Mouse (Mus musculus) yolk sac, embryonic 10.5 days (tissue): ENCODE results near the gene Rbm47.

Experiments
- DNase-seq: peaks from one replicate; pipeline ENCODE4 v3.0.0-alpha.2; 2017; ENCODE audit warnings: low spot score

Gene Rbm47

DNA sequence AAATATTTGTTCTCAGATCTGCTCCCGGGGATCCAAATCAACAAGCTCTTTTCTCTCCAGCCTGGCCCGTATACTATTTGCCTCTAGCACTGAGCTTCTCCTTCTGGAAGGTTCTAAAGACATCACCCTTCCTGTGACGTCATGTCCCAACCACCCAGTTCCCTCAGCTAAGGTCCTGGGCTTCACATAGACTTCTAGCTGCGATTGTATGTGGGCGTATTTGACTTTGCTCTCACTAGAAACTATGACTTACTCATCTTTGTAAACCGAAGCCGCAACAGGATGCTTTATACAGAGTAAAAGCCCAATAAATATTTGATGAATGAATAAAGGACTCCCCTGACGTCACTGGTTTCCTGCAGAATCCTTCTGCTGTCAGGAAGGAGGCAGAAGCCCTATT, 7.2 kb downstream of the Rbm47 start:
- no peak for DNase-seq

DNA sequence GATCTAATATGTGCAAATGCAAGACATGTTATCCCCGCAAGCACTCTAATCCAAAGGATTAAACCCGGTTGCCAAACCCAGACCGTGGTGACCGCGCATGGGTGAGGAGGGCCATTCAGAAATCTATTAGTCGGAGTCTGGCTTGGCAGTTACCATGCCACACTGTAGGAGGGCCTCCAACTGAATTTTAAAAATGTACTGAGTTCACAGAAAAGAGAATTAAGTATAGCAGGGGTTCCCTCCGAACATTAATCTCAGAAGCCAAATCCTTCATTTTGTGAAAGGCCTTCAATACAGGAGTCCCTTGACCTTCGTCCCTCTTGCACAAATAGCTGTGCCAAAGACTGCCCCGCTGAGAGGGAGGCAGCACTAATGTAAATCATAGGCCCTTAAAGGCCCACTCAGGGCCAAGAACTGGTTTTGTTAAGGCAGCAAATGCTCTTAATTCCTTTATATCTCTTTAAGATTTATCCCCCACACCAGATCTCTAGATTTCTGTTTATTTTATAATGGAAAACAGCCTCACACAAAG, 16.4 kb downstream of the Rbm47 start:
- DNase-seq = no peak

DNA sequence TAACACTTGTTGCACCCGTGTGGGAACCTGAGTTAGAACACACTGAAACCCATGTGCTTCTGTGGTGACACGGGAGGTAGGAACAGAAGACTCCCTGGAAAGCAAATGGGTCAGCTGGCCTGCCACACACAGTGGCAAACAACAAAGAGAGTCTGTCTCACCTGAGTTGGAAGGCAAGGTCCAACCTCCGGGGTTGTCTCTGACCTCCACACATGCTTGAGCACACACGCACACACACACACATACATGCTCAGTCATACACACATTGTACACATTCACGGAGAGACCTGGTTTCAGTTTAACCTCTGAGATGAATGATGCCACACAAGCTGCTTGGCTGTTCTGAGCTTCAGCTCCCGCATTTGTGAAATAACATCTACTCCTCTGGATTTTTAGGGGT, 18.3 kb downstream of the Rbm47 start:
- no peak for DNase-seq

DNA sequence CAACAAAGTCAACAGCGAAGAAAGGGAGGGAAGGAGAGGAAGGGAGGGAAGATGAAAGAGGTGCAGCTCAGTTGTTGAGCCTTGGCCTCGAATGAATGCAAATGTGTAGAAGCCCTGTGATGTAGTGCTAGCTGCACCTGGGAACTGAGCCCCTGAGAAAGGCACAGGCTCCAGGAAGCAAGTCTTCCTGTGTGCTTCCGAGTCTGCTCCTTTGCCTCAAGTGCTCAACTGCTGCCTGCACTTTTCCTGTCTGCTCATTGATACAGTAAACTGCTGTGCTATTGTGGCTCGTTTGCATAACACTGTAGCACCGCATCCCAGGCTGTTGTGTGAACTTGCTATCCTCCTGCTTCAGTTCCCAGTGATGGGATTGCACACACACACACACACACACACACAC, 19.4 kb downstream of the Rbm47 start:
- no peak for DNase-seq

DNA sequence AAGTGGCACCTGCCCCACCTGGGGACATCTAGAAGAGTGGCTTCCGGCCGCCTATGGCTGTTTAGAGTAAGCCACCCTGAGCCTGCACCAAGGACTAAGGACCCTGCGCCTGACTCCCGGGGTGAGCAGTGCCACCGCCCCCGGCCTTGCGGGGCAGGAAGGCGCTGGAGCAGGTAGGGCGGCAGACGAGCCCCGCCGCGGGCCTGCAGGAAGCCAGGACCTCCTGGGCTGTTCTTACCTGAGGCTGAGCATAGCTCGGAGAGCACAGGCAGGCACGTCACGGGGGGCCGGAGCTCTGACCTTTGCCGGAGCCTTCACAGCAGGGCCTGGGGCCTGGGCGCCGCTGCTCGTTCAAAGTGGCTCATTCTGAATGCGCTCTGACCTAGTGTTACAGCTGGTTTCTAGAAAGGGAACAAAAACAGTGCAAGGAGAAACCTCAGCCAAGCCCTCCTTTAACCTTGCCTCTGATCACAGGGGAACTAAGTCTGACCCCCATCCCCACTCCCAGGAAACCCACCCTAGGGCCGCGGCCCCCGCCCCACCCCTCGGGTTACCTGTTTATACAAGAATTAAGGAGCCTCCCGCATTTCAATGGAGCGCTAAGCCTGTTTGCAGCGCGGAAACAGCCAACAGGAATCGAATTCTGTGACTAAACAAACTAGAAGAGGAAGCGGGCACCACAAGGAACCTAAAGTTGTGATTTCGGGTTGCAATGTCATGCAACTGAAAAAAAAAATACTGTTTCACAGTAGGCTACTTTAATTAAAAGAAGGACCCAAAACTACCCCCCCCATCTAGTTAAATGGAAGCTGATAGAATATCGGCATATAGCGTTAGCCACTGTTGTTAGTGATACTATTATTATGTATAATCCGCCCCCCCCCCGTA, 21.4 kb downstream of the Rbm47 start:
- DNase-seq = no peak

DNA sequence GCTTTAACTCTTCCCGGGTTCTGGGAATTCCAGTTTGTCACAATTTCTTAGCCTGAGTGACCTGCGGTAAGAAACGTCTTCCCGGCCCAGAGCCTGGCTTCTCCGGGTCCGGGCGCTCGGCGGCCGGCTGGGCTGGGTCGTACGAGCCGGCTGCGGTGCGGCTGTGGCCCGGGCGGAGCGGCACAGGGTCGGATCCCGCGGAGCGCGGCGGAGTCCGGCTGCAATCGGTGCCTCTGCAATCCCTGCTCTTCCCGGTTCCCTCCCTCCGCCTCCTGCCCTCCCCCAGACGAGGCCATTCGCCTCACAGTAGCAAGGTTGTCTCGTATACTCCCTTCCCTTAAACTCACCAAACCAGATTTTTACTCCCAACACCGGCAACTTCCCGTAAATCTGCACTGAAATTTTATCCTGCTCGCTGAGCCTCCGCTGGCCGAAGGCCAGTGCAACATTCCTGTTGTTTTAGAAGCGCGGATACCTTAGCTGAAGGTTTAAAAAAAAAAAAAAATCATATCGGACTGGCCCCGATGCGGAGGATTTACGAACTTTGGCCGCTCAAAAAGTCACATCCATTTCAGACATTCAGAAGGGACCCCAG, 22.1 kb downstream of the Rbm47 start:
- peak; percentile 79 for DNase-seq

DNA sequence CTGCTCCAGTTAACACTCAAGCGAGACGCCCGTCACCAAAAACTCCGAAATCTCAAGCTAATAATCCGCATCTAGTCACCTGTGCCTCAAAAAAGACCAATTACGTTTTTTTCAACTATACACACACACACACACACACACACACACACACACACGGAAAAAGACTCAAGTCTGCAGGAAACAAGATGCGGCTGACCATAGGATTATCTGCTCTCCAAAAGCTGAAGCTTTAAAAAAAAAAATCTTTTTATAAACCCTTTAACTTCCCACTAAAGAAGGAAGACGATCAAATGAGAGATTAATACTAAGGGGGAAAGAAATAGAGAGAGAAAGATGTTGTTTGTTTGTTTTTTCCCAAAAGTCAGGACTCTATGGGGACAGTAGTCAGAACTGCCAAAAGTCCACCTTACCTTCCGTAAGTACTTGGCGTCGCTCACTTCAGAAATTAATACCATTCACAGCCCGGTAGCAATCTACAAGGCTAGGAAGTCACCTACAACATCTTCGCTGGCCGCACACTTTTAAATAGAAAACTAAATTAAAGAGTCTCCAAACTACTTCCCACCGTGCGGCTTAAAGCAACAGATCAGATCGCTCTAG, 22.7 kb downstream of the Rbm47 start:
- no peak for DNase-seq

DNA sequence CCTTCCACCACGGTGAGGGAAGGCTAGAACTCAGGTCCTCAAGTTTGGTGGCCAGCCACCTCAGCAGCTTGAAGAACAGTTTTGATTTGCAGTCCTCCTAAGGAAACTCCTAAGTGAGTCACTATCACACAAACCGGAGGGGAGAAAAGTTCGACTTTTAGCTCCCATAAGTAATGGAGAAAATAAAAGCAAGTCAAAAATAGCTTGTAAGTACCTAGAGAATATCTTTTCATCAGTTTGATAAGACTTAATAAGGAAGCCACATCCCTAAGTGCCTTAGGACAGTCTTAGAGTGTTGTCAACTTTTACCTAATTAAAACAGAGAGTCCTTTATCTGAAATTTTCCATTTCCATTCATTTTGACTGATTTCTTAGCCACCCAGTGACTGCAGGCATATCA, 23.3 kb downstream of the Rbm47 start:
- DNase-seq = no peak

DNA sequence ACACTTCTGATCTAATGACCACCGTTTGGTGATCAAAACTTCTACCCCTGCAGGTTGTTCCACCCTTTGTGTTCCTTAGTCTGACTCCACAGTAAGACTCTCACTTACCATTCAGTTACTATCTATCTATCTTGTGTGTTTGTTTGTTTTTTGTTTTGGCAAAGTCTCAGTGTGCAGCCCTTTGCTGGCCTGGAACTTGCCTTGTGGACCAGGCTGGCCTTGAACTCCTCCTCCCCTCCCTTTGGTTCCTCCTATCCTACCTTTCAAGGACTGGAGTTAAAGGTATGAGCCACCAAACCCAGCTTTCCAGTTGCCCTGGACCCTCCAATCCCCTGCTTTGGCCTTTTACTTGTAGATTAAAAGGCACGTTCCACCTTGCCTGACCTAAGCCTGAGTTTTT, 23.8 kb downstream of the Rbm47 start:
- no peak for DNase-seq

DNA sequence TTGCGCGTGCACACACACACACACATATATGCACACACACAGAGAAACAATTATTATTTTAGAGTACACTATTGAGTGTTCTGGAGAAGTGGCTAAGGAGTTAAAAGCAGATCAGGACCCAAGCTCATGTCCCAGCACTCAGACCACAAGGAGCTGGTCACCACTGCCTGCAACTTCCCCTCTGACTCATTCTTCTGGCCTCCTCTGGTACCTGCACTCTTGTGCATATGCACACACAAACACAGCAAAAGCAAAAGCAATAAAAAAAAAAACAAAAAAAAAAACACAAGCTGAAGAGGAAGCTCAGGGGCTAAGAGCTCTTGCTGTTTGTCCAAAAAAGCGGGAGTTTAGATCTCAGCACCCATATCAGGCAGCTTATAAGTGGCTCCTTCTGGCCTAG, 25.6 kb downstream of the Rbm47 start:
- DNase-seq = no peak

DNA sequence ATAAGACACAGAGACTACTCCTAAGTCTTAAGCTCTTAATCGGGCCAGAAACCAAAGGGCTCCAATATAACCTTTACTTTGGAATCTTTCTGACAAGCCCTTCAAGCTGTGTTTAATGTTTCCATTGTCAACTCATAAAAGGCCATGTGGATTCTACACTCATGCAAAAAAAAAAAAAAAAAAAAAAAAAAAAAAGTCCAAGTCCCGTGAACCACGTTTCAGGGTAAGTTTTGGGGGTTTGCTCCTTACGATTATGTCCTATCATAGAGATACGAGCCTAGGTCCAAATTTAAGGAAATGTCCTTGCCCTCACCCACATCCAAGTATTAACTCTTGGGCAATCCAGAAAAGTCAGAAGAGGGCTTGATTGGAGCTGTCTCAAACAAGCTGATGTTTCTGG, 27.3 kb downstream of the Rbm47 start:
- no peak for DNase-seq

DNA sequence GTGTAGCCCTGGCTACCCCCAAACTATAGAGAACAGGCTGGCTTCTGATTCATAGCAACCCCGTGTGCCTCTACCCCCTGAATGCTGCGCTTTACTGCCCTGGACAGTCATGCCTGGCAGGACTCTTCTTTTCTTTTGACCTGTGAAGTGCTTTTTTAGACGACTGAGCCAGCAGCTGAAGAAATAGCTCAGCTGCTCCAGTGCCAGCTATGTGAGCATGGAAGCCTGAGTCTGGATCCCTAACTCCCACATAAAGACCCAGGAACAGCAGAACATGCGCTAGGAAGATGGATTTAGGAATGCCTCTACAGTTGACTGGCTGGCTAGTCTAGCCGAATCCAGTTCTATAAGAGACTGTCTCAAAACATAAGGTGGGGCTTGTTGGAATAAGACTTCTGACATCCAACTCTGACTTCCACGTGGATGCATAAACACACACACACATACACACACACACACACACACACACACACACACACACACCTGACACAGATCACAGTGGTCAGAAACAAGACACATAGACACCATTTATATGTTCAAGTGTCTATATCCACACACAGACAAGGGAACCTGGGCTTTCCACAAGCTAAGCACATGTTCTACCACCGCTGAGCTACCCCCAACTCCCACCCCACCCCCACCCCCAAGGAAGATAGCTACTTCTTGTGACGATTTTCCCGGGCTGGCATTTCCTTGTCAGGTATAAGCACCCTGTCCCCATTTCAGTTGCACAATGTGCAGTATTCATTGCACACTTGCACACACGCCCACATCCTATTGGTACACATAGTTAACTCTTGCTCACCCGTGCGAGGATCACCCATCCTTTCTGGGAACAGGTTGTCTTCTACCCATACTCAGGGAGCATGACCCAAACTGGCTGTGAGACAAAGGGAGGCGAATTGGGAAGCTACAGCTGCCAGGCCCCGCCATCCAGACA, 29.6 kb downstream of the Rbm47 start:
- no peak for DNase-seq

DNA sequence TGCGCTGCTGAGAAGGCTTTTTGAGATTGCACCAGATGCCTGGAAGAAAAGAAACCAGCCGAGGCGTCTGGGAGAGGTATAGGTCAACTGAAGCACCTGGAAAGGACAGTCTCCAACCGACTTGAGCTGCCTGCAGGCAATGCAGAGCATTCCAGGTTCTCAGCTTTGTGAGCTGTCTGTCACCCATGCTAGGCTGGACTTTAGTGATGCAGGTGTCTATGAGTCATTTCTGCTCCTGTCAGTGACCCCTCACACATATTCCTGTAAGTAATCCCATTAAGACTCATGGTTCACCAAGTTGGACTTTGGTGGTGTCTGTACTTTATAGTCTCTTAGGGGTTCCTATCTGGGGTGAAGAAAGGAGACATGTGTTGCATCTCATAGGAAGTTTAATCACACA, 31.4 kb downstream of the Rbm47 start:
- DNase-seq = no peak

DNA sequence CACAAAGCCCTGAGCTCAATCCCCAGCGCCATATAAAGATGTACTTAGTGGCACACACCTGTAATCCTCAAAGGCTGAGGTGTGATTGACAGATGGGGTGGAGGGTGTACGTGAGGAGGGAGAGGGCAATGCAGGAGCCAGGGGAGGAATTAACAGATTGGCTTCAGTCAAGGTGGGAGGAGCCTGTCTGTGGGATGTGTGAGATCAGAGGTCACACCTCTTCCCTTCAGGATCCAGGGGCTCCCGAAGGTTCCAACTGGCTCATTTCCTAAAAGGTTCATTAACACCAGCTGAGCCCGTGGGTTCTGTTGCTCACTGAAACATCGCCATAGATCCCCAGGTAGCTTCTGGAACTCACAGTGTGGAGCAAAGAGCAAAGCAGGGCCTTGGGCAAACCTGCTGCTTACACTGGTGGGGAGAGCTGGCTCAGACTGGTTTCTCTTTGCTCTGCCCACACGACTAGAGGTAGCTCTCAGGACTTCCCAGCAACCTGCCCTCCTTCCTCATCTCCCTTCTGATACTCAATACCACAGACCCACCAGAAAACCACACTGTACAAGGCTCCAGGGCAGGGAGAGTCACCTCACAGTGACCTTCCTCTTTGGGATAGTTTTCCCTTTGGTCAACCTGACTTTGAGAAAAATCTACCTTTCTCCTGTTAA, 33.2 kb downstream of the Rbm47 start:
- DNase-seq = no peak

DNA sequence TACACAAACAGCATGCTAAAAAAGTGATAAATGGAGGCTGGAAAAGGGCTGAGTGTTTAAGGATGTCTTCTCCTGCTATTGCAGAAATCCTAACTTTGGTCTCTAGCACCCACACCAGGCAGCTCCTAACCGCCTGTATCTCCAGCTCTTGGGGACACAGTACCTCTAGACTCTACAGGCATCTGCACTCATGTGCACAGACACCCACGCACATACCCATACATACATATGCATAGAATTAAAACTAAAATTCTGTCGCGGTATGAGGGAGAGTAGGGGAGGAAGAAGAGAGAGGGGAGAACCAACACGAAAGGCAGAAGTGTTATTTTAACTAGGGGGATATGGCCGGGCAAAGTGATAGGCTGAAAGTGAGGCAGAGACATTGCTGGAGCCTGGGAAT, 33.7 kb downstream of the Rbm47 start:
- no peak for DNase-seq

DNA sequence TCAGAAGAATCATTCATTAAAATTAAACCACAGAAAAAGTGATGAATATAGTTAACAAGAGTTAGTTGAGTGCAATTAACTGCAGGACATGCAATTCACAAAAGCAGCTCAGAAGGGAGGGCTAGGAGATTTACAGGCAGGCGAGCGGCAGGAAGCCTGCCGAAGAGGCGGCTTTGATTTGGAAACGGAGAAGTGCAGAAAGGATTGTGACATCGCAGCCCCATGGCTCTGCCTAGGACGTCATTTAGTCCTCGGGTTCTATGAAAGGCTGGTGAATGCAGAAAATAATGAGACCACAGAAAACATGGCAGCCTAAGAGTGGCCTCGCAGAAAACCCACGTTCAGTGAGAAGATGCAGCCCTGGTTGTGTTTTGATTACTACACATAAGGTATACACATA, 34.3 kb downstream of the Rbm47 start:
- no peak for DNase-seq

DNA sequence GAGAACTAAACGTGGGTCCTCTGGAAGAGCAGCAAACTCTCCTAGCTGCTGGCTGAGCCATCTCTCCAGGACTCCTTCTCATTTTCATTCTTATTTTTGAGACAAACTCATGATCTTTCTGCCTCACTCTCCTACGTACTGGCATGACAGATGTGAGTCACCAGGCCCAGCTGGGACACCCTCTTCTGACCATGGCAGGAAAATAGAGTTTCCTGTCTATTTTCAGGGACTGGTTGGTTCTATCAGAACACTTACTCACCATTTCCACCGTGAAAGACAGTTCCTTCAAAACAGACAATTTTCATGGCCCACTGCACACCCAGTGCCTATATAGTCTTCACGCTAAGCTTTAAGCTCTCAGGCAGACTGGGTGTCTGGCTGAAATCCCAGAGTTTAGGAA, 35.7 kb downstream of the Rbm47 start:
- DNase-seq = no peak

DNA sequence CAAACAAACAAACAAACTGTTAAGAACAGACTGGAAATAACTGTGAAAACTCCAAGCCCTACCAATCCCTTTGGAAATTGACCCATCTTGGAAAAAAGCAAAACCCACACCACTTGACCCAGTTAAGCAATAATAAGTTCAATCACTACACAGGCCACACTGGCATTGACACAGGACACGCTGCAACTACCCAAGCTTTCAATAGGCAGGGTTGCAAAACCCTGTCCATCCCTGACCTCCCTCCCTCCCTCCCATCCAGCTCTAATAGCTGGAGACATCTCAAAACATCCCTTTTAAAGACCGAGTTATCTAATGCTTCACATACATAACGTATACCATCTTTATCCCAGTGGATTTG, 37.1 kb downstream of the Rbm47 start:
- DNase-seq = no peak

DNA sequence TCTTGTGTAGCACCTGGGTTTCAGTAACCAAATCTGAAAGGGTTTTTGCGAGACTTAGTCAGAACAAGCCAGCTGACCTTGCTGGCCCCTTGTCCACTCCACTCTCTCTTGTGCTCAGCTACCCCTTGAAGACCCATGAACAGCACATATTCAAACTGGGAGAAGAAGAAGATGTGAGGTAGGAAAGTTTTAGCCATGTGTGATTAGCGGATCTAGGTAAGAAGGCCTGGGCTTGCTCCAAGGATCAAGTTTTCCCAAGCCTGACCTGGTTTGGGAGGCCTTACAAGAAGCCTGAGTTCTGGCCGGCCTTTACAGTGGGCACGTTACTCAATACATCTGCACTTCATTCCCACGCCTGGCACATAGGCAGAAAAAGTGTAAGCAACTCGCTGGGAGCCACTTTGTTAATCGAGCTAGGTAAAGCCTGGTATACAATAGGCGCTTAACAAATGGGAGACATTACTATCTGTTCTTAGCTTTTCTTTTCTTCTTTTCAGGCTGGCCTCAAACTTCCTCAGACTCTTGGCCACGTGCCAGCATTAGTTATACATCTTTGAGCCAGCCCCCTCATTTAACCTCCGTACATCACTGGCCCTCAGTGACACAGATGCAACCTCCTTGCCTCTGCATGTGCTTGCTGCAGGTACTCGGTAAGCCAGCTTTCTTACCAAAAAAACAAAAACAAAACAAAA, 37.6 kb downstream of the Rbm47 start:
- DNase-seq = no peak

DNA sequence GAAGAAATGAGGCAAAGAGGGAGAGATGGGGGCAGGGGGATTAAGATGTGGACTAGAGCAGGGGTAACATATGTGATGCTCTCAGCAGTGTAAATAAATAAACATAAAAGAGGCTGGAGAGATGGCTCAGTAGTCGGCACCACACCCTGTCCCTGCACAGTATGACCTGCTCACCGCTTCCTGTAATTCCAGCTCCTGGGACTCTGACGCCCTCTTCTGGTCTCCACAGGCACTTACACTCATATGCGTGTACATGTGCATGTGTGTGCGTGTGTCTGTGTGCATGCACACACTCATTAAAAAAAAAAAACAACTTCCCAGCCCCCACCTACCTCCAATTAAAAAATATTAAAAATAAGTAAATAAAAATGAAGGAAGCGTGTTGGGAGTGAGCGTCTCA, 38.3 kb downstream of the Rbm47 start:
- DNase-seq = no peak

DNA sequence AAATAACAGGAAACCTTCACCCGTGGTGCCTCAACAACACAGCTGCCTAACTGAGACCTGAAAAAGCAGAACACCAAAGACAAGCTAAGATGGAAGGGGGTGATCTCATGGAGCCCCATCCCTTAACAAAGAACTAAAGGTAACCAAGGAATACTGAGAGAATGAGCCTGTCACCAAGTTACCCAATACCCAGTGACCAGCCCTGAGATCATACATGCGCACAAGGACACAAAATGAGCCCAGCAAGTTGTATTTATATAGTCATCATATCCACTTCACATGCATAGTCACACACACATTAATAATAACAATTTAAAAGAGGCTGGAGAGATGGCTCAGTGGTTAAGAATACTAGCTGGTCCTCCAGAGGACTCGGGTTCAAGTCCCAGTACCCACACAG, 44.0 kb downstream of the Rbm47 start:
- DNase-seq = no peak
